Mouse (Mus musculus) layer of hippocampus, adult 9-10 months (tissue): Measurements from ENCODE around the gene Ankrd34a.

Source experiments
- DNase-seq: peaks from one replicate; pipeline ENCODE4 v3.0.0; 2022; ENCODE audit warnings: low spot score

The Ankrd34a gene

GRCm38 (mm10) chr3:96596228-96596707 lies at the start of gene Ankrd34a:
Gene Ankrd34a (plus strand): TSS chr3:96596636.
- no peak for DNase-seq

- DNase-seq = no peak
These were observed 49.6 kb upstream of the Ankrd34a start for GRCm38 (mm10) chr3:96546880-96547279.

- DNase-seq = peak; percentile 64
These were observed 49.0 kb upstream of the Ankrd34a start for GRCm38 (mm10) chr3:96547389-96547960.

DNA sequence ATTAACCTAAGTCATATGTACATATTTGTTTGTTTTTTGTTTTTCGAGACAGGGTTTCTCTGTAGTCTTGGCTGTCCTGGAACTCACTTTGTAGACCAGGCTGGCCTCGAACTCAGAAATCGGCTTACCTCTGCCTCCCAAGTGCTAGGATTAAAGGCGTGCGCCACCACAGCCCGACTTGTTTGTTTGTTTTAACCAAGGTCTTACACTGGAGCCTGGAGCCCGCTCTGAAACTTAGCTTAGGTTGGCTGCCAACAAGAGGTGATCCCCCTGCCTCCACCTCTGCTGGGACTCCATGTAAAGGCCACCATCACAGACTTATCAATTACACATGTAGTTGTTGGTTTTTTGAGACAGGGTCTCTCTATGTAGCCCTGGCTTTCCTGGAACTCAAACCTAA lies 47.6 kb upstream of the Ankrd34a start:
- DNase-seq = no peak

DNA sequence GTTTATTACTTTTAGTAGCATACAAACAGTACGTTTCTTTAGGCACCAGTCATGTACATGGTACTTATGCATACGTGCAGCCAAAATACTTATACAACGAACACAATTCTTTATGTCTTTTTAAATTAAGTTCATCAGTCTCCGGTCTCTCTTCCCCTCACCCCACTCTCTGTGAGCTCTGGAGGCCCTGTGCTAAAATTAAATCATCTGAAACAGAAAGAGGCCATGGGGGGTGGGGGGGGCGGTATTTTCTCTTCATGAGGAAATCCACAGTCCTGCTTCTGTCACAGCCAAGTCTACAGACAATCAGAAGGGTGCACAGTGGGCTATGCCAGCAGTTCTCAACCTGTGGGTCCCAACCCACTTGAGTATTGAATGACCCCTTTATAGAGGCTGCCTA lies 47.1 kb upstream of the Ankrd34a start:
- DNase-seq = no peak

DNA sequence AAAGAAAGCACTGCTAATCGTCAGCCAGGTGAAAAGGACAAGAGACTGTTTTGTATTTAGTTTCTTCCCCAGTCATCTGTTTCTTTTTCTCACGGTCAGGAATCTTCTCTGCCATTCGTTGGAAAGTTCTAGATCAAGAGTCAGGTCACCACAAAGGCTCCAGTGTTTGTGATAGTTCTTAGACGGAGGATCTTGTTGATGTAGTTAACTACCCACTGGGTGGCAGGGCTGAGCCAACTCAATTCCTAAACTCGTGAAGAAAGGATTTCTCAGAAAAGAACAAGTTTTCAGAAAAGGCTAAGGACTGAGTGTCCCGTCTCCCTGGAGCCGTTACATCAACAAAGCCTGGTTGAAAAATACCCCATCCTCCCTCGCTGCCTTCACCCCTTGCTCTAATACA lies 45.2 kb upstream of the Ankrd34a start:
- DNase-seq = no peak

DNA sequence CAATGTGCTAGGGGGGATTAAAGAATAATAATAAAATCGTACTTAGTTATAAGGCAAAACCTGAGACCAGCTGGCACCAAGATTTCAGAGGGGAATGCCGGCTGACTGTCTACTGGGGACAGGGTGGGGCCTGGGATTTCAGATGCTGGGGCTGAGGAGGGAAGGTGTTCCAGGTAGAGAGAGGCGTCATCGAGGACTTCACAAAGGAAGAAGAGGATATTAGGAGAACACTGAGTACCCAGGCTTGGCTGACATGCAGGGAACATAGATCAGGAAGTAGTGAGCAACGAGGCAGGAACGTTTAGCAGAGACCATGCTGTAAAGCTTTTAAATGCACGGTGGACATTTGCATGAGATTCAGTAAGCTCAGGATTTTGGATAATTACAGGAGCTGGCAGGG lies 44.5 kb upstream of the Ankrd34a start:
- DNase-seq = no peak

DNA sequence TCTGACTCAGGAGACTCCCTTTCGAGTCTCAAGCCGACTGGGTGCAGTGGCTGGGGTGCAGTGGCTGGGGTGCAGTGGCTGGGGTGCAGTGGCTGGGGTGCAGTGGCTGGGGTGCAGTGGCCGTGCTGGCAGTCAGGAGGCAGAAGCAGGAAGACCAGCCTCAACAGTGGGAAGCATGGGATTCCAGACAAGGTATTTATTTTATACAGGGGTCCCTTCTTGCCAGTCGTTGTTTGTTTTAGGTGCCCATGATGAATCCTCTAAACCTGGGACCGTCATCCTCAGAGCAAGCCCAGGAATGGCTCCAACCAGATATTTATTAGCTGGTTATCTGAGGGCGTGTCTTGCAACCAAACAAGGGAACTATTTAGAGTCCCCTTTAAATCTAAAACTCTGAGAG lies 42.8 kb upstream of the Ankrd34a start:
- DNase-seq = no peak

DNA sequence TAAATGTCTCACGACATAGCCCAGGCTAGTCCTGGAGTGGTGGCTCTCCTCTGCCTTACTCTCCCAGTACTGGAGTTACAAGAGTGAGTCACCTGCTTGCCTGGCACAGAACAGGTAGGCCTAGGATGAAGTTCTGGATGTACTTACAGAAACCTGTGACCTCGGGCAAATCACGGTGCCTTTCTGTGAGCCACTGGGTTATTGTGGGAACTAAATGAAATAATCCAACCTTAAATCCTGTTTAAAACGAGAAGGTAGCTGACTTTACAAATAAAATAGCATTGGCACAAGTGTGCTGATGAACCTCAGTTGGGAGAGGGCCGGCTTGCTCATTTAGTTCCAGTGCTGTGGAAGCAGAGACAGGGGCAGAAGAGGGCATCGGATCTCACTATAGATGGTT lies 42.2 kb upstream of the Ankrd34a start:
- DNase-seq = no peak

DNA sequence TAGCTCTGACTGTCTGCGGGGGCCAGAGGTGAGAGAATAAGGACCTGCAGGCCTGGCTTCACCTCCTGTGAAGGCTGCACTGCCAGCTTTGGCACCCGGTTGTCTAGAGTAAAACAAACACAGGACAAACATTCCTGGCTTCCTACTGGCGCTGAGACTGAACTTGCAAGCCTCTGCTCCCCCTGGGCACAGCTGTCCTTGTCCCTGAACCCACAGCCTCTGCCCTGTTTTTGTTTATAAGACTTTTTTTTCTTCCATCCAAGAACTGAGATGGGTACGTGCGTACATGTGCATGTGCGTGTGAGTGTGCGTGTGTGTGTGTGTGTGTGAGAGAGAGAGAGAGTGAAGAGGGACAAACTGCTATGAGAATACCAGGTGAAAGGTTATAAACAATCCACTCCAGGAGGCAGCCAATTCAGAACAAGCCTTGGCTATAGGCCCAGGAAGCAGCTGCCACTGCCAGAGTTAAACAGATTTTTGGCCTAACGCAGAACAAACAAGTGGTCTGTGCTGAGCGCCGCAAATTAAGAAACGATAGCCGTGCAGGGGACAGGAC lies 41.3 kb upstream of the Ankrd34a start:
- no peak for DNase-seq

- DNase-seq = no peak
These were observed 40.3 kb upstream of the Ankrd34a start for GRCm38 (mm10) chr3:96555999-96556614.

- DNase-seq = no peak
These were observed 39.5 kb upstream of the Ankrd34a start for GRCm38 (mm10) chr3:96556651-96557635.

DNA sequence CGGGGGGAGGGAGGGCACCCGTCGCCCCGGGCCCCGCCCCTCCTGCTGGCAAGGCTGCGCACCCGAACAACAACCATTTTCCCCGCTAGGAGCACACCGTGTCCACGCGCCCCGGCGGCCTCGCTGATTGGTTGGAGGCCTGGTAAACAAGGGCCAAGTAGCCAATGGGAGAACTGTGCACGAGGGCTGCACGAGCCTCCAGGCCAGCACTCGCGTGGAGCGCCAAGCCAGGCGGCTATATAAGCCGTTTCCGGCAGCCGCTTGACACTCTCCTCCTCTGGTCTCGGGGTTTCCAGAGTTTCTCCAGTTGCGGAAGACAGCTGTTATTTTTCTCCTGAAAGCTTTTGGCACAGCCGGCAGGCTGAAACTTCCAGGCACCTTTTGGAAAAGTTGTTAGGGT lies 38.7 kb upstream of the Ankrd34a start, which contains the start of gene Txnip:
Gene Txnip, plus strand, starts transcription at position 264 of the 400 bp plus-strand sequence.
- peak; percentile 89 for DNase-seq

- DNase-seq = no peak
These were observed 38.3 kb upstream of the Ankrd34a start for GRCm38 (mm10) chr3:96558159-96558558.

GRCm38 (mm10) chr3:96558668-96559196 lies 37.7 kb upstream of the Ankrd34a start:
- no peak for DNase-seq

GRCm38 (mm10) chr3:96559398-96559910 lies 37.0 kb upstream of the Ankrd34a start:
- no peak for DNase-seq

DNA sequence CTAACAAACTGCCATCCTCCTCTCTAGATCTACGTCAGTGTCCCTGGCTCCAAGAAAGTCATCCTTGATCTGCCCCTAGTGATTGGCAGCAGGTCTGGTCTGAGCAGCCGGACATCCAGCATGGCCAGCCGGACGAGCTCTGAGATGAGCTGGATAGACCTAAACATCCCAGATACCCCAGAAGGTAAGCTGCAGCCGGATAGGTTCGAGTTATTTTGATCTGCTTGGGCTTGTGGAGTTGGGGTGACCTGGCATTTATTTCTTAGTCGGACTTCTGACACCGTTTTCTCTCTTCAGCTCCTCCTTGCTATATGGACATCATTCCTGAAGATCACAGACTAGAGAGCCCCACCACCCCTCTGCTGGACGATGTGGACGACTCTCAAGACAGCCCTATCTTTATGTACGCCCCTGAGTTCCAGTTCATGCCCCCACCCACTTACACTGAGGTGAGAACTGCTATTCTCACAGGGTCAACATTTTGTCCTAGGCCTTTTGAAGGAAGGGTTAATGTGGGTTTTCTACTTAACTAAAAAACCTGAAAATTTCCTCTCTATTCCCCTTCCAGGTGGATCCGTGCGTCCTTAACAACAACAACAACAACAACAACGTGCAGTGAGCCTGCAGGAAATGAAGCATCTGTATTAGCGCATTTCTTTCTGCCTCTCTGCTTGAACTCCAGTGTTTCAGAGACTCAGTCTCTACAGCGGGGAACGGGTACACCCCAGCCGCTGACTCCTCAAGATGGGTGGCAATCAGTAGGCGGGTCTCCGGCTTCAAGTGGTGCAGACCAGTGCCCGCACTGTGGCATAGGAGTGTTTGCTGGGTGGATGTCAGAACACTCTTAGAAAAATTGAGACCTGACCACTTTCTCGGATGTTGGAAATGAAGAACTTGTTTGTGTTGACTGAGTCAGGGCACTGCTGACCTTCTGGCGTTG lies 36.3 kb upstream of the Ankrd34a start:
- no peak for DNase-seq

DNA sequence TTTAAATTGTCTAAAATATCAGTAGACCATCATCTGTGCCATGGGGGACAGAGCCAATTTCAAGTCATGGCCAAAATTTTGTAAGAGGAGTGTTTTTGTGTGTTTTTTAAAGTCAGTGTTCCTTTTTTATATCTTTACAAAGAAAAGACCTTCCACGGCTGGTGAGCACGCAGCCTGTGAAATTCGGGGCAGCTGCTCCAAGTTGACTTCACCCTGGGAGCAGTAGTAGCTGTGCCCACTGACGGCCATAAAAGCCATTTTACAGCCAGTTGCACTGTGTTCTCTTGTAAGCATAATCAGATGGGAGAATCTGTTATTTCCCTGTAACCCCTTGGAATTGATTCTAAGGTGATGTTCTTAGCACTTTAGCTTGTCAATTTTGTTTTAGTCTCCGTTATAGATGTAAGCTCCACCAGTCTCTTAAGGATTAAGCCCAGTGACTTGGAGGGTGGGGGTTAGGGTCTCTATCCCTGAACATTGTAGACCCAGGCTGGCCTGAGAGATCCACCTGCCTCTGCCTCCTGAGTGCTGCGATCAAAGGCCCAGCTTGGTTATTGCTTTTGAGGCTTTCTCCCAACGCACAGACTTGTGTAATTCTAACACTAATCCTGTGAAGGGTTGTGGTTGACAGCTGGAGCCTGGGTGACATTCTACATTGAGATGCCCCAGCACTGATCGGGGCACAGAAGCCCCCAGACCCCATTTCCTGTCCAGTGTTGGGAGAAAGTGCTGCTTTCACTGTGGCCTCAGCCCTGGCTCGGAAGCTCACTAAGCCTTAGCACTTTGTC lies 35.4 kb upstream of the Ankrd34a start:
- DNase-seq = no peak

GRCm38 (mm10) chr3:96561946-96562681 lies 34.3 kb upstream of the Ankrd34a start:
- DNase-seq = no peak
